Mouse (Mus musculus): Measurements from ENCODE around the gene Ogdh. TPM values are rescaled to one million over a fixed set of nuclear protein-coding genes. Genes with fewer than 3 reads are reported as not detected.

Gene Ogdh
- polyA plus RNA-seq, 2 experiments = 59.2 to 79.4 TPM

DNA sequence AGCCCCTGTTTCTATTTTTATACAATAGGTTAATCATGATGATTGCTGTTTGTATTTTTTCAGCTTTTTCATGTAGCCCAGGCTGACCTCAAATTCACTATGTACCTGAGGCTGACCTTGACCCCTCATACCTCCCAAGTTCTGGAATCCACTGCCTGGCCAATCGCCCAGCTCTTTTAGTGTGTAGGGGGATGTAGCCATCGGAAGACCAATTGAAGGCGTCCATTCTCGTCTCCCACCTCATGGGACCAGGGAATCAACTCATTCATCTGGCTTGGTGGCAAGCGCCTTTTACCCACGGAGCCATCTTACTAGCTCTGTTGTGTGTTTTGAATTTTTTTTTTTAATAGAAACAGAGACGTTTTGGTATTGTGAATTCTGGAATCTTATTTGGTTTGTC lies 39.8 kb downstream of the Ogdh start:
- Histone ChIP-seq H3K4me1 (ENCODE audit: control insufficient read depth, insufficient read depth, low read length) (no peaks in the 10 kb centered on the region), H3K27ac (replicated peaks; ENCODE audit: low read depth, low read length) (no peak overlapping the region), H3K4me3 (replicated peaks; ENCODE audit: low read length) (no peak overlapping the region), H3K9me3 (ENCODE audit: control insufficient read depth, low read length) (no peaks in the 10 kb centered on the region), H3K4me2 (replicated peaks; ENCODE audit: low read depth, low read length, severe bottlenecking) (no peak overlapping the region), H3K36me3 (ENCODE audit: control insufficient read depth, insufficient read depth, low read length) (peaks cover 16% of the 10 kb centered on the region; the same call in 1 of the 2 replicates), H3K27me3 (ENCODE audit: control insufficient read depth, insufficient read depth, low read length) (no peaks in the 10 kb centered on the region), H3K9ac (ENCODE audit: low read depth, low read length, severe bottlenecking) (no peak overlapping the region)
- DNase-seq (ENCODE audit: low spot score) (no peak), ATAC-seq (ENCODE audit: low FRiP score, low read depth) (no peak)
- TF ChIP-seq POLR2A (IDR thresholded peaks at IDR 0.05; ENCODE audit: borderline replicate concordance, extremely low read depth, insufficient read depth, insufficient read length) = no peak
- 92% methylated on average over 7 of the region's 7 CpGs for WGBS

DNA sequence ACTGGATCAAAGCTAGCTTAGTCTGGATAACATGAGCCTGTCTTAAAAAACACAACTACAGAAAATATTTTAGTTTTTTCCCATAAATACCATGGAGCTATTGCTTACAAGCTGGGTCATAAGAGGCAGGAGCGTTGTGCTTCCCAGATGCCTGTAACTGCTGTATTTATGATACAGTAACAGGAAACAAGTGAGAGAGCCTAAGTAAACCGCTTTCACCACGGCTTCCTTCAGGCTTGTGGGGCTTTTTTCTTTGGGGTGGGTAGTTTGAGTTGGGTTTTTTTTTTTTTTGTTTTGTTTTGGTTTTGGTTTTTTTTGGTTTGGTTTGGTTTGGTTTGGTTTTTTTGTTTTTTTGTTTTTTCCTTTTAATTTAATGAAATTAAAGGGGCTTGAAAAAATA lies 41.2 kb downstream of the Ogdh start:
- H3K4me3 ChIP-seq (replicated peaks; ENCODE audit: low read length) = no peak overlapping the region
- H3K36me3 ChIP-seq (ENCODE audit: control insufficient read depth, insufficient read depth, low read length) = peaks cover 16% of the 10 kb centered on the region; the same call in 1 of the 2 replicates
- no peak for ATAC-seq (ENCODE audit: low FRiP score, low read depth)
- H3K9me3 ChIP-seq (ENCODE audit: control insufficient read depth, low read length) = no peaks in the 10 kb centered on the region
- H3K27ac ChIP-seq (replicated peaks; ENCODE audit: low read depth, low read length) = no peak overlapping the region
- no peak overlapping the region for H3K9ac ChIP-seq (ENCODE audit: low read depth, low read length, severe bottlenecking)
- TF ChIP-seq POLR2A (IDR thresholded peaks at IDR 0.05; ENCODE audit: borderline replicate concordance, extremely low read depth, insufficient read depth, insufficient read length) = no peak
- no peaks in the 10 kb centered on the region for H3K27me3 ChIP-seq (ENCODE audit: control insufficient read depth, insufficient read depth, low read length)
- no peaks in the 10 kb centered on the region for H3K4me1 ChIP-seq (ENCODE audit: control insufficient read depth, insufficient read depth, low read length)
- no peak for DNase-seq (ENCODE audit: low spot score)
- WGBS = 64% methylated on average over 3 of the region's 3 CpGs
- no peak overlapping the region for H3K4me2 ChIP-seq (replicated peaks; ENCODE audit: low read depth, low read length, severe bottlenecking)

DNA sequence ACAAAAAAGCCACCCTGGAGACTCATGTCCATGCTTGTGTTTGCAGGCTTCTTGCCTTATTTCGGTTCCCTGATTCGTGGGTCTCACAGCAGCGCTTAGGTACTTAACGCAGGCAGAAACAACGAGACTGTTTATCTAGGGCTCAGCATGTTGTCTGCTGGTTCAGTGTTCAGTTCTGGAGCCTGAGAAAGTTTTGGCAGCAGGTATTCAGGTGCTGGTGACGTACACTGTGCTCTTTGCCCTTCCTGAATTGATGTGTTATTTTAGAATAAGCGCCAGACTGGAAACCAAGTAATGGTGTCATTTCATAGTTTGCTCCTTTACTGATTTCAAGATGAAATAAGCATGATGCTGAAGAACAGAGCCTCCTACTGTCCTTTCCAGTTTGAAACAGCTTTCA lies 42.0 kb downstream of the Ogdh start:
- WGBS = 92% methylated on average over 7 of the region's 7 CpGs
- H3K27me3 ChIP-seq (ENCODE audit: control insufficient read depth, insufficient read depth, low read length) = no peaks in the 10 kb centered on the region
- ATAC-seq (ENCODE audit: low FRiP score, low read depth) (no peak), DNase-seq (ENCODE audit: low spot score) (no peak)
- H3K4me2 ChIP-seq (replicated peaks; ENCODE audit: low read depth, low read length, severe bottlenecking) = no peak overlapping the region
- no peaks in the 10 kb centered on the region for H3K4me1 ChIP-seq (ENCODE audit: control insufficient read depth, insufficient read depth, low read length)
- no peak overlapping the region for H3K27ac ChIP-seq (replicated peaks; ENCODE audit: low read depth, low read length)
- no peak overlapping the region for H3K9ac ChIP-seq (ENCODE audit: low read depth, low read length, severe bottlenecking)
- peaks cover 22% of the 10 kb centered on the region; the same call in 1 of the 2 replicates for H3K36me3 ChIP-seq (ENCODE audit: control insufficient read depth, insufficient read depth, low read length)
- no peaks in the 10 kb centered on the region for H3K9me3 ChIP-seq (ENCODE audit: control insufficient read depth, low read length)
- no peak overlapping the region for H3K4me3 ChIP-seq (replicated peaks; ENCODE audit: low read length)
- no peak for TF ChIP-seq POLR2A (IDR thresholded peaks at IDR 0.05; ENCODE audit: borderline replicate concordance, extremely low read depth, insufficient read depth, insufficient read length)

DNA sequence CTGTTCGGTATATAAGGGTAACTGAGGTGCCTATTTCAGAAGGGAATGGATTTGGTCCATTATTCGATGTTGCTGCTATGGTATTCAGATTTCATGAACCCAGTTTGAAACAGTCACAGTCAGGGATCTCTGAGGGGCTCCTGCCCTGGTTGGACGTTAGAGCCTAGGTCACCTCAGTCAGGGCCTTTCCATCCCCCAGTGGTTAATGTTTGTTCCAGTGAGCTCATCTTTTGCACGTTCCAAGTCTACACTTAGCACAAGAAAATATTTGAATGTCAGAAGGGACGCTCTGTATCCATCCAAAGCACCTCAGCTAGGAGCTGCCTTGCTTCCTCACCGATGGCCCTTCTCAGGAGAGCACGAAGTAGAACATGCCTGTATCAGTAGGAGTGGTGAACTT lies 43.9 kb downstream of the Ogdh start:
- Histone ChIP-seq H3K27ac (replicated peaks; ENCODE audit: low read depth, low read length) (no peak overlapping the region), H3K27me3 (ENCODE audit: control insufficient read depth, insufficient read depth, low read length) (no peaks in the 10 kb centered on the region), H3K36me3 (ENCODE audit: control insufficient read depth, insufficient read depth, low read length) (peaks cover 30% of the 10 kb centered on the region), H3K9me3 (ENCODE audit: control insufficient read depth, low read length) (no peaks in the 10 kb centered on the region), H3K9ac (ENCODE audit: low read depth, low read length, severe bottlenecking) (no peak overlapping the region), H3K4me2 (replicated peaks; ENCODE audit: low read depth, low read length, severe bottlenecking) (no peak overlapping the region), H3K4me3 (replicated peaks; ENCODE audit: low read length) (no peak overlapping the region), H3K4me1 (ENCODE audit: control insufficient read depth, insufficient read depth, low read length) (no peaks in the 10 kb centered on the region)
- no peak for TF ChIP-seq POLR2A (IDR thresholded peaks at IDR 0.05; ENCODE audit: borderline replicate concordance, extremely low read depth, insufficient read depth, insufficient read length)
- WGBS = 95% methylated on average over 7 of the region's 7 CpGs
- ATAC-seq (ENCODE audit: low FRiP score, low read depth) = no peak
- DNase-seq (ENCODE audit: low spot score) = no peak

DNA sequence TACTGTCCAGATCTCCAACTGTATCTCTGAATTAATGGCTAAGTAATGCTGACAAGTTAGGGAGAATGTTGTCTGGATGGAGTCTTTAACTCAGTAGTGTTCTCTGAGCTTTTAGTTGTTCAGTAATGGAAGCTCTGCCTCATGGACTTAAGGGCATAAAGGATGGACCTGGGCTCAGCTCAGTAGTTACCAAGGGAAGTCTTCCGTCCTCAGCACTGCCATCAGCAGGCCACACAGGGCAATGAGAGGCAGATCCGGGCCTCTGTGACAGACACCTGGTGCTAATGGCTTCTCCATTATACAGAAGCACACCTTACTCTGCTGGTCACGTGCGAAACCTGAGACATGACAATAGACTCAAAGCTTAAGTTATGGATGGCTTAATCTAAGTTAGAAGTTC lies 45.3 kb downstream of the Ogdh start:
- no peak for TF ChIP-seq POLR2A (IDR thresholded peaks at IDR 0.05; ENCODE audit: borderline replicate concordance, extremely low read depth, insufficient read depth, insufficient read length)
- H3K27ac ChIP-seq (replicated peaks; ENCODE audit: low read depth, low read length) = no peak overlapping the region
- H3K9ac ChIP-seq (ENCODE audit: low read depth, low read length, severe bottlenecking) = no peak overlapping the region
- DNase-seq (ENCODE audit: low spot score) = no peak
- H3K4me3 ChIP-seq (replicated peaks; ENCODE audit: low read length) = no peak overlapping the region
- no peak overlapping the region for H3K4me2 ChIP-seq (replicated peaks; ENCODE audit: low read depth, low read length, severe bottlenecking)
- ATAC-seq (ENCODE audit: low FRiP score, low read depth) = no peak
- H3K27me3 ChIP-seq (ENCODE audit: control insufficient read depth, insufficient read depth, low read length) = no peaks in the 10 kb centered on the region
- H3K9me3 ChIP-seq (ENCODE audit: control insufficient read depth, low read length) = no peaks in the 10 kb centered on the region
- 69% methylated on average over 4 of the region's 4 CpGs for WGBS
- H3K4me1 ChIP-seq (ENCODE audit: control insufficient read depth, insufficient read depth, low read length) = no peaks in the 10 kb centered on the region
- peaks cover 42% of the 10 kb centered on the region for H3K36me3 ChIP-seq (ENCODE audit: control insufficient read depth, insufficient read depth, low read length)

DNA sequence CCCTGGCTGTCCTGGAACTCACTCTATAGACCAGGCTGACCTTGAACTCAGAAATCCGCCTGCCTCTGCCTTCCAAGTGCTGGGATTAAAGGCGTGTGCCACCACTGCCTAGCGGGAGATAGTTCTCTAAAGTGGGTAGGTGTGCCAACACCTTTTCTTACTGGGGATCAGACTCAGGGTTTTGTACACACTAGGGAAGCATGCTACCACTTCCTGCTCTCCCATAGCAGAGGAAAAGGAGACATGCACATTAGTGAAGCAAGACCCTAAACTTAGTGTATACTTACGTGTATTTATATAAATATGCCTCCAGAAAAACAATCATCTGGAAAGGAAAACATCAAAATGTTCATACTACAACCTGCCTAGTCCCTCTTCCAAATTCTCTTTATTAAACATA lies 54.5 kb downstream of the Ogdh start:
- peaks cover 95% of the 10 kb centered on the region for H3K36me3 ChIP-seq (ENCODE audit: control insufficient read depth, insufficient read depth, low read length)
- H3K27ac ChIP-seq (replicated peaks; ENCODE audit: low read depth, low read length) = no peak overlapping the region
- H3K4me2 ChIP-seq (replicated peaks; ENCODE audit: low read depth, low read length, severe bottlenecking) = no peak overlapping the region
- no peak overlapping the region for H3K4me3 ChIP-seq (replicated peaks; ENCODE audit: low read length)
- DNase-seq (ENCODE audit: low spot score) = no peak
- H3K9ac ChIP-seq (ENCODE audit: low read depth, low read length, severe bottlenecking) = no peak overlapping the region
- no peak for ATAC-seq (ENCODE audit: low FRiP score, low read depth)
- H3K27me3 ChIP-seq (ENCODE audit: control insufficient read depth, insufficient read depth, low read length) = no peaks in the 10 kb centered on the region
- WGBS = 92% methylated on average over 4 of the region's 4 CpGs
- H3K4me1 ChIP-seq (ENCODE audit: control insufficient read depth, insufficient read depth, low read length) = no peaks in the 10 kb centered on the region
- no peaks in the 10 kb centered on the region for H3K9me3 ChIP-seq (ENCODE audit: control insufficient read depth, low read length)
- no peak for TF ChIP-seq POLR2A (IDR thresholded peaks at IDR 0.05; ENCODE audit: borderline replicate concordance, extremely low read depth, insufficient read depth, insufficient read length)
